Mouse (Mus musculus): ENCODE data around the gene Gm14393. TPM values are rescaled to one million over a fixed set of nuclear protein-coding genes. Genes with fewer than 3 reads are reported as not detected.

The Gm14393 gene
- not detected for total RNA-seq (2023)

DNA sequence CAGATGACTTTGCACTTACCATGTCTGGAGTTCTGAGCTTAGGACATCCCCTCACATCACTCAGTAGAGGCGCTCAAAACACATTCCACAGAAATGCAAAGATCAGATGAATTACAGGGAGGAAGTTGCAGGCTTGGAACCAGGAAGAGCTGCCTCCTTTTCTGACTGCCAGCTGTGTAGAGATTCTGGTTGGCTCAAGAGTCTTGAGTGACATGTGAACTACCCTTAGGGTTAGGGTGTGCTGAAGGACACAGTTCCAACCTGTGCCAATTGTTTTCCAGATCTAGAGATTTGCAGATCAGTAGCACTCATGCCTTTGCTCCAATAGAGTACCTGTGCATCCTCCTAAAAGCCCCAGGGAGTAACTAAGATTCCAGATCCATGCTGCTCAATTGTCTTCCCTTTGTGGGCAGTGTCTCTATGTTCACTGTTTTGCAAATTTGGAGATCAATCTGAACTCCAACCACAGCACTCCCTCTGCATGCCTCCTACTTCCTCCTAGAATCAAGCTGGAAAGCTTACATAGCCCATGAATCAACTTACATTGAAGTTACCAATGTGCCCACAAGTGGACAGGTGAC, at the start of gene Gm14393:
Gene Gm14393, minus strand, starts transcription at position 101 of the 581 bp plus-strand sequence.

Other genes with a start within 250 kb of the Gm14393 start
- not detected for gene Gm14444, start 57.5 kb downstream of the Gm14393 start, total RNA-seq (2023)
- gene Gm14399, start 74.2 kb upstream of the Gm14393 start, total RNA-seq (2023): 1 to 10 TPM; 4.7 to 6.8 TPM
- under 1 TPM; 0.12 to 0.41 TPM for gene Gm14443, start 108.1 kb upstream of the Gm14393 start, total RNA-seq (2023)
- gene Gm14391, start 139.1 kb upstream of the Gm14393 start, total RNA-seq (2023): 10 to 100 TPM; 18.2 to 29.4 TPM
- 1 to 10 TPM in 1 of 2 experiments, not detected in 1; 4.0 TPM for gene Gm14440, start 207.3 kb upstream of the Gm14393 start, total RNA-seq (2023)

Data from T-cell, adult 66 days (primary cell).